Mouse (Mus musculus) forebrain, embryonic 15.5 days (tissue): ENCODE data around the gene Ooep. TPM values are rescaled to one million over a fixed set of nuclear protein-coding genes. Genes with fewer than 3 reads are reported as not detected.
"Not testable (repeated sequence)": the region's sequence is repeated elsewhere in the genome, so short reads cannot be mapped to it uniquely, and the experiment has no call there.

ENCODE experiments used
- ATAC-seq: fragments of 200-750 bp; cut with Nextera tagmentation; replicated peaks from 2 replicates; pipeline ENCODE4 v1.8.0; 2017; ENCODE audit warnings: mild to moderate bottlenecking, moderate TSS enrichment, moderate library complexity
- H3K27ac ChIP-seq: fragments of 300-500 bp; sonication (generic); replicated peaks from 2 replicates; pipeline ENCODE4 v1.5.1; 2015; ENCODE audit warnings: mild to moderate bottlenecking, inconsistent platforms
- H3K27me3 ChIP-seq: fragments of 300-500 bp; sonication (generic); 2 replicates; pipeline ENCODE4 v1.6.1; 2015; ENCODE audit warnings: inconsistent platforms
- H3K36me3 ChIP-seq: fragments of 300-500 bp; sonication (generic); 2 replicates; pipeline ENCODE4 v1.6.1; 2015; ENCODE audit warnings: mild to moderate bottlenecking, inconsistent platforms
- H3K4me1 ChIP-seq: fragments of 300-500 bp; sonication (generic); 2 replicates; pipeline ENCODE4 v1.6.1; 2015; ENCODE audit warnings: inconsistent platforms
- H3K4me2 ChIP-seq: fragments of 300-500 bp; sonication (generic); replicated peaks from 2 replicates; pipeline ENCODE4 v1.6.1; 2015; ENCODE audit warnings: mild to moderate bottlenecking, inconsistent platforms
- H3K4me3 ChIP-seq: fragments of 300-500 bp; sonication (generic); 2 replicates; pipeline ENCODE4 v1.5.1; 2015; ENCODE audit warnings: mild to moderate bottlenecking, inconsistent platforms
- H3K9ac ChIP-seq: fragments of 300-500 bp; sonication (generic); replicated peaks from 2 replicates; pipeline ENCODE4 v1.6.1; 2015; ENCODE audit warnings: mild to moderate bottlenecking, inconsistent platforms
- H3K9me3 ChIP-seq: fragments of 300-500 bp; sonication (generic); 2 replicates; pipeline ENCODE4 v1.6.1; 2016; ENCODE audit warnings: inconsistent platforms
- WGBS: fragments of 180-500 bp; shearing (Covaris S2); methylation state at CpG from one replicate; pipeline ENCODE4 v1.1.7; 2015; ENCODE audit warnings: mixed read lengths; 5-methylcytosine and 5-hydroxymethylcytosine counted together
- polyA plus RNA-seq: library from polyadenylated mRNA; unstranded; fragments of >200 nt; fragmentation: Nextera tagmentation; extraction: Ambion mirVana; gene quantifications from 2 replicates; pipeline ENCODE4 v1.2.1, GENCODE M21; 2015

The Ooep gene
- polyA plus RNA-seq, 1 experiment from 2014 or later, result 5.1 TPM

GRCm38 (mm10) chr9:78347004-78347403 lies 31.5 kb downstream of the Ooep start:
- ATAC-seq, result no peak
- H3K27me3 ChIP-seq, result no peaks in the 10 kb centered on the region
- H3K4me3 ChIP-seq, result no peak overlapping the region
- no peaks in the 10 kb centered on the region for H3K4me1 ChIP-seq
- no peaks in the 10 kb centered on the region for H3K36me3 ChIP-seq
- 61% methylated on average over 3 of the region's 3 CpGs for WGBS
- H3K4me2 ChIP-seq, result no peak overlapping the region
- H3K9me3 ChIP-seq, result no peaks in the 10 kb centered on the region
- no peak overlapping the region for H3K9ac ChIP-seq
- H3K27ac ChIP-seq, result no peak overlapping the region

GRCm38 (mm10) chr9:78345235-78345634 lies 33.3 kb downstream of the Ooep start:
- ATAC-seq, H3K4me3 ChIP-seq, H3K9me3 ChIP-seq, H3K4me1 ChIP-seq, H3K27me3 ChIP-seq, H3K27ac ChIP-seq, H3K36me3 ChIP-seq, H3K9ac ChIP-seq, H3K4me2 ChIP-seq: not testable (repeated sequence)
- 65% methylated on average over 4 of the region's 4 CpGs for WGBS

- not testable (repeated sequence) for H3K9me3 ChIP-seq, H3K4me3 ChIP-seq, H3K9ac ChIP-seq, H3K27ac ChIP-seq, H3K4me2 ChIP-seq, ATAC-seq, H3K36me3 ChIP-seq, H3K27me3 ChIP-seq, H3K4me1 ChIP-seq
- WGBS, result 86% methylated on average over 9 of the region's 9 CpGs
Measured at GRCm38 (mm10) chr9:78343055-78343454, 35.5 kb downstream of the Ooep start.

- WGBS, result 90% methylated on average over 4 of the region's 4 CpGs
- H3K4me2 ChIP-seq, H3K36me3 ChIP-seq, H3K9me3 ChIP-seq, H3K27ac ChIP-seq, H3K4me1 ChIP-seq, H3K4me3 ChIP-seq, H3K27me3 ChIP-seq, H3K9ac ChIP-seq, ATAC-seq: not testable (repeated sequence)
Measured at GRCm38 (mm10) chr9:78342494-78342893, 36.0 kb downstream of the Ooep start.

- 11% methylated on average over 8 of the region's 8 CpGs for WGBS
- 0 out of 2 replicates have a peak, but pooled peaks have one; percentile 29 for ATAC-seq
- H3K4me2 ChIP-seq, result not testable (repeated sequence)
Measured at GRCm38 (mm10) chr9:78340324-78340723, 38.2 kb downstream of the Ooep start.

GRCm38 (mm10) chr9:78337050-78337449 lies 41.5 kb downstream of the Ooep start:
- not testable (repeated sequence) for H3K36me3 ChIP-seq, H3K9ac ChIP-seq, ATAC-seq

More at GRCm38 (mm10) chr9:78340324-78340723, 38.2 kb downstream of the Ooep start:
- not testable (repeated sequence) for H3K9me3 ChIP-seq, H3K27me3 ChIP-seq, H3K36me3 ChIP-seq, H3K4me3 ChIP-seq, H3K9ac ChIP-seq, H3K27ac ChIP-seq, H3K4me1 ChIP-seq

GRCm38 (mm10) chr9:78327289-78327688 lies 51.2 kb downstream of the Ooep start, which contains the start of gene Omt2b:
Omt2b (plus strand) TSS chr9:78327589.
- not testable (repeated sequence) for H3K9ac ChIP-seq, ATAC-seq, H3K4me3 ChIP-seq, H3K36me3 ChIP-seq, H3K27ac ChIP-seq, H3K4me1 ChIP-seq, H3K27me3 ChIP-seq, H3K9me3 ChIP-seq, H3K4me2 ChIP-seq
- 92% methylated on average over 1 of the region's 1 CpGs for WGBS

More at GRCm38 (mm10) chr9:78337050-78337449, 41.5 kb downstream of the Ooep start:
- not testable (repeated sequence) for H3K27ac ChIP-seq, H3K4me3 ChIP-seq, H3K4me2 ChIP-seq, H3K4me1 ChIP-seq, H3K27me3 ChIP-seq, H3K9me3 ChIP-seq

Other genes with a start within 250 kb of the Ooep start
- 16.0 and 16.8 TPM in 2 replicates for gene Gsta4, start 196.0 kb downstream of the Ooep start, polyA plus RNA-seq
- gene Gsta1, start 148.1 kb downstream of the Ooep start, polyA plus RNA-seq, result not detected in 2 replicates
- gene Gm3776, start 121.6 kb downstream of the Ooep start, polyA plus RNA-seq, result not detected in 2 replicates
- gene Gm10639, start 88.8 kb downstream of the Ooep start, polyA plus RNA-seq, result not detected in 2 replicates
- gene Omt2a, start 63.9 kb downstream of the Ooep start, polyA plus RNA-seq, result not detected in 2 replicates
- not detected in 2 replicates for gene Omt2b, start 51.1 kb downstream of the Ooep start, polyA plus RNA-seq
- not detected in 2 replicates for gene Gsta2, start 22.9 kb downstream of the Ooep start, polyA plus RNA-seq
- gene Dppa5a, start 10.5 kb downstream of the Ooep start, polyA plus RNA-seq, result 1.6 and 2.5 TPM in 2 replicates
- gene Ddx43, start 17.1 kb upstream of the Ooep start, polyA plus RNA-seq, result 0.08 and 0.10 TPM in 2 replicates
- gene Cgas, start 64.5 kb upstream of the Ooep start, polyA plus RNA-seq, result 0.50 TPM in 2 replicates
- gene Mto1, start 69.5 kb upstream of the Ooep start, polyA plus RNA-seq, result 26.6 and 31.2 TPM in 2 replicates
- gene Gm17324, start 70.1 kb upstream of the Ooep start, polyA plus RNA-seq, result 0.76 and 1.7 TPM in 2 replicates
- gene Eef1a1, start 110.4 kb upstream of the Ooep start, polyA plus RNA-seq, result 3,810 and 3,862 TPM in 2 replicates
- 15.9 and 18.0 TPM in 2 replicates for gene Slc17a5, start 209.3 kb upstream of the Ooep start, polyA plus RNA-seq
- 1.1 and 1.5 TPM in 2 replicates for gene Cd109, start 236.8 kb upstream of the Ooep start, polyA plus RNA-seq